Mouse (Mus musculus) embryonic facial prominence, embryonic 11.5 days (tissue): ENCODE data around the gene Clasp1. TPM values are rescaled to one million over a fixed set of nuclear protein-coding genes. Genes with fewer than 3 reads are reported as not detected.

ENCODE experiments used
- ATAC-seq: fragments of 200-750 bp; cut with Nextera tagmentation; replicated peaks from 2 replicates; pipeline ENCODE4 v1.8.0; 2017; ENCODE audit warnings: low read depth; ENCODE audit not compliant: insufficient number of reproducible peaks, low FRiP score, low TSS enrichment
- DNase-seq: peaks from one replicate; pipeline ENCODE4 v3.0.0-alpha.2; 2015; ENCODE audit warnings: low spot score
- H3K27ac ChIP-seq: fragments of 300-500 bp; sonication (generic); replicated peaks from 2 replicates; pipeline ENCODE4 v1.5.1; 2014; ENCODE audit warnings: mild to moderate bottlenecking, low read depth, low read length, control low read depth
- H3K27me3 ChIP-seq: fragments of 300-500 bp; sonication (generic); 2 replicates; pipeline ENCODE4 v1.6.1; 2014; ENCODE audit warnings: mild to moderate bottlenecking, low read length, moderate library complexity, mixed read lengths; ENCODE audit not compliant: control insufficient read depth, insufficient read depth
- H3K36me3 ChIP-seq: fragments of 300-500 bp; sonication (generic); replicated peaks from 2 replicates; pipeline ENCODE4 v1.6.1; 2014; ENCODE audit warnings: low read depth, mild to moderate bottlenecking, low read length, moderate library complexity, mixed read lengths; ENCODE audit not compliant: control insufficient read depth, insufficient read depth
- H3K4me1 ChIP-seq: fragments of 300-500 bp; sonication (generic); 2 replicates; pipeline ENCODE4 v1.6.1; 2014; ENCODE audit warnings: low read length, mixed read lengths; ENCODE audit not compliant: control insufficient read depth, insufficient read depth
- H3K4me2 ChIP-seq: fragments of 300-500 bp; sonication (generic); 2 replicates; pipeline ENCODE4 v1.6.1; 2014; ENCODE audit warnings: low read depth, mild to moderate bottlenecking, control low read depth, low read length, moderate library complexity
- H3K4me3 ChIP-seq: fragments of 300-500 bp; sonication (generic); 2 replicates; pipeline ENCODE4 v1.5.1; 2014; ENCODE audit warnings: low read depth, low read length, control low read depth
- H3K9ac ChIP-seq: fragments of 300-500 bp; sonication (generic); replicated peaks from 2 replicates; pipeline ENCODE4 v1.6.1; 2014; ENCODE audit warnings: mild to moderate bottlenecking, control low read depth, low read length
- H3K9me3 ChIP-seq: fragments of 300-500 bp; sonication (generic); replicated peaks from 2 replicates; pipeline ENCODE4 v1.6.1; 2016; ENCODE audit warnings: mild to moderate bottlenecking, low read length, inconsistent platforms, mixed read lengths; ENCODE audit not compliant: control insufficient read depth
- WGBS: fragments of 180-500 bp; shearing (Covaris S2); extraction: QIAGEN DNeasy Blood & Tissue Kit; methylation state at CpG from one replicate; pipeline ENCODE4 v1.1.7; 2014; 5-methylcytosine and 5-hydroxymethylcytosine counted together
- polyA plus RNA-seq: library from polyadenylated mRNA; unstranded; fragments of >200 nt; fragmentation: Nextera tagmentation; extraction: Ambion mirVana; gene quantifications from 2 replicates; pipeline ENCODE4 v1.2.1, GENCODE M21; 2014

Clasp1 gene
- polyA plus RNA-seq, 1 experiment from 2014 or later, result 57.7 TPM

DNA sequence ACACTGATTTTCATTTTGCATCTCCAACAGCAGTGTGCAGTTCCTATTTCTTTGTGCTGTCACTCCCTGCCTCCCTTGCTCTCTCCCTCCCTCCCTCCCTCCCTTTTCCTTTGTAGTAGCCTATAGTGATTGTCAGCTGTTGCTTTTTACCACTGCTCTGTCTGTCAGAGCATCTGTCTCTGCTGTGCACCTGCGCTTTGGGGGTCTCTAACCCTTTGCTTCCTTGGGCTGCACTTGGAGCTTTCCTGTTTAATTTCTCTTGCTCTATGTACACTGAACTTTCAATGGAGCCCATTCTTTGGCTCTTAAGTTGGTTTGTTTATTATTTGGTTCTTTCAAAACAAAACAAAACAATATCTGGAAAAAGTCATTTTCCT lies 69.0 kb downstream of the Clasp1 start:
- Histone ChIP-seq H3K4me1 (peaks cover 5% of the 10 kb centered on the region; the same call in 1 of the 2 replicates), H3K27ac (no peak overlapping the region), H3K9me3 (no peaks in the 10 kb centered on the region), H3K36me3 (no peaks in the 10 kb centered on the region; the same call in 1 of the 2 replicates), H3K27me3 (no peaks in the 10 kb centered on the region), H3K4me2 (no peak overlapping the region), H3K4me3 (no peak overlapping the region), H3K9ac (no peak overlapping the region)
- ATAC-seq (no peak), DNase-seq (no peak)
- 44% methylated on average over 1 of the region's 1 CpGs for WGBS

DNA sequence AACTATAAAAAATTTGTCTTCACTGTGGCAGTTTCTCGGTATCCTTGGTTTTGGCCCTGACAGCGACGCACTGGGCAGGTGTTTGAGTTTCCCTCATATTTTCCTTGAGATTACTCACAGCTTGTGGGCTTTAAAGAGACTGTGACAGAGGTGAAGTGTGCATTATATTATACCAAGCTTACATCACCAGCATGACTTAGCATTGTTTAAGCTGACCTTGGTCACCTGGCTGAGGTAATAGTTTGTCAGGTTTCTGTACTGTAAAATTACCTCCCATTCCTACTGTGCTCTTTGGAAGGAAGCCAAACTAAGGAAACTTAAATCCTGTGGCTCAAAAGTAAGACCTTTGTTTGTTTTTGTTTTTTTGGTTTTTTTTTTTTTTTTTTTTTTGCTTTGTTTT lies 69.4 kb downstream of the Clasp1 start:
- 51% methylated on average over 3 of the region's 3 CpGs for WGBS
- H3K4me3 ChIP-seq, result no peak overlapping the region
- H3K9me3 ChIP-seq, result no peaks in the 10 kb centered on the region
- no peak overlapping the region for H3K4me2 ChIP-seq
- H3K4me1 ChIP-seq, result peaks cover 5% of the 10 kb centered on the region; the same call in 1 of the 2 replicates
- ATAC-seq (no peak), DNase-seq (no peak)
- no peaks in the 10 kb centered on the region; the same call in 1 of the 2 replicates for H3K36me3 ChIP-seq
- no peak overlapping the region for H3K27ac ChIP-seq
- no peak overlapping the region for H3K9ac ChIP-seq
- H3K27me3 ChIP-seq, result no peaks in the 10 kb centered on the region

DNA sequence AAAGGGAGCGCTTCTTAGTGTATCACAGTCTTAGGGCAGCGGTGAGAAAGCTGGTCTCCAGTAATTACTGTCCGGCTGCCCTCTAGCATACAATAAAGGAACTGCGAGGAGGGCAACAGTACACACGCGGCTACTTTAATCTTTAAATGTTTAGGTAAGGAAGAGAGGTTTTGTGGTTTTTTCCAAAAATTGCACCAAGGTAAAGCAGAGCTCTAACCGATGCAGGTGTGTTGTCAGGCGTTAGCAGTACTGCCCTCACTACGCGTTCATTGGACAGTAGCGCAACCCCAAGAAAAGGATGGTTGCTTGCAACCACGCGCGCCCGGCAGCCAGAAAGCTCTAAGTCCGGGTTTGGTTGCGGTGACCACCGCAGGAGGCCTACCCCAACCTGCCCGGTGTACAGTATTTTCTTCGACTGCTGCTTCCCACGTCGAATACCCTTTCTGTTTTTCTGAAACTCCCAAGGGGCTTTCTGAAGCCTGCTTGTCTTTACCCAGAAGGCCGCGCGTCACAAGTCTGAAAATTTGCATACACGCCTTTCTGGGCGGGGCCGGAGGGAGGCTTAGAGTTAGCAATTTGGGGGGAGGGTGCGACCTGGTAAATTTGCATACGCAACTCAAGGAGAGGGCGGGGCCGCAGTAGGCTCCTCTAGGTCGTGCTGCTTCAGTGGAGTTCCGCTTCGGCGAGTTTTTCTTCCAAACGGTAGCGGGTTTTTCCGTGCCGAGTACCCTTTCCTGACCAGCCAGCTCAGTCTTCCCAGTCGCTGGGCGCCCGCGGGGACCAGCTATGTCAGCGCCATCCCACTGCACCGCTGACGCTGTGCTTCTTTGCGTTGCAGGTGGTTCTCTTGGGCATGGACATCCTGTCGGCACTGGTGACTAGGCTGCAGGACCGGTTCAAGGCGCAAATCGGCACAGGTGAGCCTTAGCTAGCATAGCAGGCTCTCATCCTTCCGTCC lies 70.4 kb downstream of the Clasp1 start:
- Histone ChIP-seq H3K4me2 (peak overlapping the region; percentile 71), H3K36me3 (no peaks in the 10 kb centered on the region; the same call in 1 of the 2 replicates), H3K9ac (peak overlapping the region; percentile 53), H3K9me3 (no peaks in the 10 kb centered on the region), H3K4me3 (peak overlapping the region; percentile 32), H3K4me1 (peaks cover 5% of the 10 kb centered on the region; the same call in 1 of the 2 replicates), H3K27me3 (no peaks in the 10 kb centered on the region), H3K27ac (peak overlapping the region; percentile 93)
- DNase-seq, result peak; percentile 97
- ATAC-seq, result peak; percentile 90
- 1% methylated on average over 53 of the region's 53 CpGs for WGBS

DNA sequence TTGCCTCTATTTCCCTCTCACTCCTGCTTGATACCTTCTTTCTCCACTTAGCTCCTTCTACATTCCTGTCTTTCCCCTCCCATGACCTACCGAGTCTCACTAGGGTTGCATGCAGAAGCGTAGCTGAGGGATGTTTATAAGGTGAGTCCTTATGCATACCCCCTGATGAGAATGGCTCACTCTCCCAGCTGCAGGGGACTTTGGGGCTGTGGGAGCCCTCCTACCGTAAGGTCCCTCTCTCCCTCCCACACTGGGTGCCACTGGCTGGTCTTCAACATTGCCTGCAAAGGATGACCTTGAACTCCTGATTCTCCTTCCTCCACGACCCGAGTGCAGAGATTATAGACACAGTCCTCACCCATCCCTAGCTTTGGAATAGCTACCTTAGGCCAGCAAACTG lies 71.9 kb downstream of the Clasp1 start:
- H3K9me3 ChIP-seq, result no peaks in the 10 kb centered on the region
- H3K4me1 ChIP-seq, result peaks cover 5% of the 10 kb centered on the region; the same call in 1 of the 2 replicates
- no peak overlapping the region for H3K4me3 ChIP-seq
- H3K27me3 ChIP-seq, result no peaks in the 10 kb centered on the region
- 93% methylated on average over 5 of the region's 5 CpGs for WGBS
- ATAC-seq (no peak), DNase-seq (no peak)
- no peak overlapping the region for H3K9ac ChIP-seq
- no peak overlapping the region for H3K27ac ChIP-seq
- H3K36me3 ChIP-seq, result peaks cover 13% of the 10 kb centered on the region
- H3K4me2 ChIP-seq, result no peak overlapping the region

DNA sequence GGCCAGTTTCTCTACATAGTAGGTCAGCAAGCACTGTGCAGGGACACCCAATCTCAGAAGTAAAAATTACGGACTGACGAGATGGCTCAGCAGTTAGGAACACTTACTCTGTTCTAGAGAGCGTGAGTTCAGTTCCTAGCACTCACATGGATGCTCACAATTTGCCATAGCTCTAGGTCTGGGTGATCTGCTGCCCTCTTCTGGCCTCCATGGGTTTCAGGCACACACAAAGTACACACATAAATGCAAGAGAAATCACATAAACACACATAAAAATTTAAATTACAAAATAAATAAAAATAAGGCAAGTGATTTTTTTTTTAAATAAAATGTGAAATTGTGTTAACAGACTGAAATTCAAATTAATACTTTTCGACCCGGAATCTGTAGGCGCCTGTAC lies 77.2 kb downstream of the Clasp1 start:
- Histone ChIP-seq H3K9ac (no peak overlapping the region), H3K36me3 (peaks cover 18% of the 10 kb centered on the region), H3K27me3 (no peaks in the 10 kb centered on the region), H3K4me2 (no peak overlapping the region), H3K4me1 (no peaks in the 10 kb centered on the region), H3K27ac (no peak overlapping the region), H3K4me3 (no peak overlapping the region), H3K9me3 (no peaks in the 10 kb centered on the region)
- no peak for ATAC-seq
- DNase-seq, result no peak
- WGBS, result 94% methylated on average over 6 of the region's 6 CpGs

DNA sequence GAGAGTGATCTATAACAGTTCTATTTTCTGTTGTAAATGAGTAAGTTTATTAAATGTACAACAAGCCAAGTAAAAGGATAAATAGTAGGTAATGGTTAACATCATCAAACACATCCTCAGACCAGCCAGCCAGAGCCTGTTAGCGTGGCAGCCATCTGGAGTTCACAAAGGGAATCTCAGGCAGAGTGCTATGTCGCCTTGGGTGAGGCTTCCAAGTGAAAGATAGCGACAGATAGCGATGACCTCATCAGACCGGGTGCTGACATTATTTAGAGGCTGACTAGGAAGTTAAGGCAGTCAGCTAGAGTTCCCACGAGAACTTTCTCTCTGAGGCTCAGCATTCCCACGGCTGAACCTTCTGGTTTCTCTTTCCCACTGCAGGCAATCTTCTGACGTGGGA lies 83.5 kb downstream of the Clasp1 start:
- H3K27ac ChIP-seq, result no peak overlapping the region
- 89% methylated on average over 8 of the region's 8 CpGs for WGBS
- DNase-seq, result no peak

DNA sequence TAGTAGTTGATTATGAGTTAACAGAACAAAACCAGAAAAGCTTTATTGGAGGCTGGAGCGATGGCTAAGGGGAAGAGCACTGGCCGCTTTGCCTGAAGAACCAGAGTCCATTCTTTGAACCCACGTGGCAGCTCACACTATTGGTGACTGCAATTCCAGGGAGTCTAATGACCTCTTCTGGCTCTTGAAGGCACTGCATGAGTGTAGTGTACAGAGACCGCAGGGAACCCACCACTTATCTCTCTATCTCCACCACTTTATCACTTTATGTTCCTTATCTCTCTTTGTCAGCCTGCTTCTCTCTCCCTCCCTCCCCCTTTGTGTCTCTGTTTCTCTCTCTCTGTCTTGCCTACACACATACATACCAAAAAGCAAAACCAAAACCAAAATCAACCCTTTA lies 88.1 kb downstream of the Clasp1 start:
- peak; percentile 57 for DNase-seq
- Histone ChIP-seq H3K9me3 (no peaks in the 10 kb centered on the region), H3K4me3 (no peak overlapping the region), H3K27me3 (no peaks in the 10 kb centered on the region), H3K4me1 (no peaks in the 10 kb centered on the region), H3K27ac (no peak overlapping the region), H3K9ac (no peak overlapping the region), H3K36me3 (no peaks in the 10 kb centered on the region; the same call in none of the 2 replicates), H3K4me2 (no peak overlapping the region)
- ATAC-seq, result no peak; the same call in 1 of the 2 replicates
- WGBS, result 58% methylated on average over 4 of the region's 4 CpGs

More for the DNA sequence above, 83.5 kb downstream of the Clasp1 start:
- Histone ChIP-seq H3K36me3 (peaks cover 3% of the 10 kb centered on the region), H3K27me3 (no peaks in the 10 kb centered on the region), H3K4me1 (no peaks in the 10 kb centered on the region), H3K4me2 (no peak overlapping the region), H3K4me3 (no peak overlapping the region), H3K9ac (no peak overlapping the region), H3K9me3 (no peaks in the 10 kb centered on the region)
- no peak for ATAC-seq

DNA sequence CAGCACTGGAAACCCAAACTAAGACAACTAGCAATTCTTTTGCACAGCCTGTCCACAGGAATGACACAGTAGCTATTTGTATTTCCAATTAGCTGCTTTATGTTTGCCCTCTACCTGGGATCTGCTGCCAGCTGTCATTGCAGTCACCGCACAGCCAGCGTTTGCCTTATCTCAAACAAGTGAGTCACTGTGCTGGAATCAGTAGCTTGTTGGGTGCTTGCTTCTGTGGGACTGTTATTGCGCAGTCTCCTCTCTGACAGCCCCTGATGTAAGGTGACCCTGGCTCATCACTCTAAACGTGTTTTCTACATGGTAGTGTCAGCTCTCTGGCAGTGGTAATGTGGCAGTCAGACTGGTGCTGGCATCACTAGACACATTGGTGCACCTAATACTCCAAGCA lies 90.4 kb downstream of the Clasp1 start:
- no peaks in the 10 kb centered on the region; the same call in 1 of the 2 replicates for H3K36me3 ChIP-seq
- H3K27me3 ChIP-seq, result no peaks in the 10 kb centered on the region
- H3K4me2 ChIP-seq, result no peak overlapping the region
- no peaks in the 10 kb centered on the region for H3K4me1 ChIP-seq
- H3K9me3 ChIP-seq, result no peaks in the 10 kb centered on the region
- WGBS, result 85% methylated on average over 4 of the region's 4 CpGs
- H3K27ac ChIP-seq, result no peak overlapping the region
- no peak overlapping the region for H3K9ac ChIP-seq
- no peak overlapping the region for H3K4me3 ChIP-seq
- DNase-seq, result no peak
- no peak for ATAC-seq
